Mouse (Mus musculus) heart, embryonic 13.5 days (tissue): Measurements from ENCODE around the gene Ddx31. TPM values are rescaled to one million over a fixed set of nuclear protein-coding genes. Genes with fewer than 3 reads are reported as not detected.

Source experiments
- ATAC-seq: fragments of 200-750 bp; cut with Nextera tagmentation; 2 replicates; pipeline ENCODE4 v1.8.0; 2017; ENCODE audit warnings: moderate TSS enrichment; ENCODE audit not compliant: insufficient number of reproducible peaks, low FRiP score, low TSS enrichment; ENCODE audit errors: extremely low read depth
- H3K27ac ChIP-seq: fragments of 300-500 bp; sonication (generic); replicated peaks from 2 replicates; pipeline ENCODE4 v1.5.1; 2015; ENCODE audit warnings: moderate library complexity, mild to moderate bottlenecking, inconsistent platforms
- H3K27me3 ChIP-seq: fragments of 300-500 bp; sonication (generic); replicated peaks from 2 replicates; pipeline ENCODE4 v1.6.1; 2015; ENCODE audit warnings: mild to moderate bottlenecking, inconsistent platforms
- H3K36me3 ChIP-seq: fragments of 300-500 bp; sonication (generic); 2 replicates; pipeline ENCODE4 v1.6.1; 2015; ENCODE audit warnings: mild to moderate bottlenecking, inconsistent platforms
- H3K4me1 ChIP-seq: fragments of 300-500 bp; sonication (generic); 2 replicates; pipeline ENCODE4 v1.6.1; 2015; ENCODE audit warnings: inconsistent platforms
- H3K4me2 ChIP-seq: fragments of 300-500 bp; sonication (generic); 2 replicates; pipeline ENCODE4 v1.6.1; 2015; ENCODE audit warnings: inconsistent platforms, mild to moderate bottlenecking, moderate library complexity
- H3K4me3 ChIP-seq: fragments of 300-500 bp; sonication (generic); 2 replicates; pipeline ENCODE4 v1.5.1; 2015; ENCODE audit warnings: moderate library complexity, mild to moderate bottlenecking, inconsistent platforms
- H3K9ac ChIP-seq: fragments of 300-500 bp; sonication (generic); 2 replicates; pipeline ENCODE4 v1.6.1; 2015; ENCODE audit warnings: inconsistent platforms, mild to moderate bottlenecking, moderate library complexity
- H3K9me3 ChIP-seq: fragments of 300-500 bp; sonication (generic); 2 replicates; pipeline ENCODE4 v1.6.1; 2016; ENCODE audit warnings: inconsistent platforms
- WGBS: fragments of 180-500 bp; shearing (Covaris S2); methylation state at CpG from one replicate; pipeline ENCODE4 v1.1.7; 2015; ENCODE audit warnings: mixed read lengths; 5-methylcytosine and 5-hydroxymethylcytosine counted together
- polyA plus RNA-seq: library from polyadenylated mRNA; unstranded; fragments of >200 nt; fragmentation: Nextera tagmentation; extraction: Ambion mirVana; gene quantifications from 2 replicates; pipeline ENCODE4 v1.2.1, GENCODE M21; 2015

The Ddx31 gene
- polyA plus RNA-seq, result 7.7 and 7.8 TPM in 2 replicates

DNA sequence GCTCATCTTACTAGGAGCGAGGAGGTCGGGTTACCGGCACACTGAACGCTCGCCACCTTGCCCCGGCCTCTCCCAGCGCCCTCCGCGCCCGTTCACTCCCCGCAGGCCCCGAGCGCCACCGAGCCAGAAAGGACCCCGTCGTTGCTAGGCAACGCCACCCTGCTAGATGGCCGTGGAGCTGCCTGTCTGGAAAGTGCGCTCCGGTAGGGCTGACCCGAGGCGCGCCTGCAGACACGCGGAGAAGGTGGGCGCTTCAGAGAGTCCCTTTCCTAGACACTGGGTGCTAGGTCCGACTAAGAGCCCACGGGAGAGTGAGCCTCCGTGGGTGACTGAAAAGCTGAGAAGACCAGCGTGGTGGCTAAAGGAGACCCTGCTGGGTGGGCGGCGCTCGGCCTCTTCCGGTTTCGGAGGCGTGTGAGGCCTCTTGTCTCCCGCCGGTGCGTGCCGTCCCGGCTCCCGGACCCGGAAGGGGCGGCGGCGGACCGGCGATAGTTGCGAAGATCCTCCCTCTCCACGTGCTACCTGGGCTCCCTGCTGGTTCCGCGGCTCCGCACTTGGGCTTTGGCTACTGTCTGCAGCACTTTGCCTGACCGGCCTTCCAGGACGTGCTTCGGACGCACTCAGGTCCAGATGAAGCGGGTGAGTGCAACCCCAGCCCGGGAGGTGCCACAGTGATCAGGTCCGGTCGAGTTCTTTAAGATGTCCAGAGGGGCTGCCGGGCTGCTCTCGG lies at the start of gene Ddx31, which contains the start of gene Gtf3c4:
Gene Ddx31, plus strand, starts transcription at position 185 of the 730 bp plus-strand sequence.
Gene Gtf3c4, minus strand, starts transcription at position 139 of the 730 bp plus-strand sequence.
- Histone ChIP-seq H3K36me3 (peaks cover 9% of the 10 kb centered on the region), H3K4me3 (peak within 1 kb of the TSS; percentile 91), H3K4me1 (peaks cover 58% of the 10 kb centered on the region), H3K27ac (peak within 1 kb of the TSS; percentile 85), H3K9ac (peak within 1 kb of the TSS; percentile 98), H3K4me2 (peak within 1 kb of the TSS; percentile 97), H3K9me3 (no peaks in the 10 kb centered on the region), H3K27me3 (no peaks in the 10 kb centered on the region)
- under 1% methylated on average over 63 of the region's 63 CpGs for WGBS
- ATAC-seq, result peak; percentile 85

- no peak for ATAC-seq
- H3K4me1 ChIP-seq, result peaks cover 26% of the 10 kb centered on the region
- 21% methylated on average over 5 of the region's 6 CpGs for WGBS
- H3K27ac ChIP-seq, result peak overlapping the region; percentile 67
- peak overlapping the region; percentile 40; the same call in 1 of the 2 replicates for H3K9ac ChIP-seq
- no peaks in the 10 kb centered on the region for H3K9me3 ChIP-seq
- H3K27me3 ChIP-seq, result 0 out of 2 replicates have a peak, but pooled peaks cover 3% of the 10 kb centered on the region
- peak overlapping the region; percentile 47 for H3K4me2 ChIP-seq
- no peaks in the 10 kb centered on the region for H3K36me3 ChIP-seq
- peak overlapping the region; percentile 8; the same call in 1 of the 2 replicates for H3K4me3 ChIP-seq
Observed at GRCm38 (mm10) chr2:28792931-28793610, 47.1 kb upstream of the Ddx31 start.

- whole genome bisulfite sequencing, result 67% methylated on average over 5 of the region's 5 CpGs
Observed at GRCm38 (mm10) chr2:28794623-28795022, 45.6 kb upstream of the Ddx31 start.

GRCm38 (mm10) chr2:28796298-28796697 lies 43.9 kb upstream of the Ddx31 start:
- ATAC-seq, result no peak
- Histone ChIP-seq H3K4me3 (no peak overlapping the region), H3K9ac (no peak overlapping the region), H3K4me2 (no peak overlapping the region), H3K27ac (no peak overlapping the region), H3K4me1 (peaks cover 21% of the 10 kb centered on the region), H3K36me3 (no peaks in the 10 kb centered on the region), H3K9me3 (no peaks in the 10 kb centered on the region), H3K27me3 (0 out of 2 replicates have a peak, but pooled peaks cover 3% of the 10 kb centered on the region)
- 55% methylated on average over 8 of the region's 8 CpGs for WGBS

More at GRCm38 (mm10) chr2:28794623-28795022, 45.6 kb upstream of the Ddx31 start:
- H3K27ac ChIP-seq, result no peak overlapping the region
- no peak overlapping the region for H3K4me3 ChIP-seq
- no peak overlapping the region for H3K4me2 ChIP-seq
- no peak for ATAC-seq
- H3K27me3 ChIP-seq, result 0 out of 2 replicates have a peak, but pooled peaks cover 3% of the 10 kb centered on the region
- no peaks in the 10 kb centered on the region for H3K36me3 ChIP-seq
- H3K9ac ChIP-seq, result no peak overlapping the region
- no peaks in the 10 kb centered on the region for H3K9me3 ChIP-seq
- peaks cover 26% of the 10 kb centered on the region for H3K4me1 ChIP-seq

- Histone ChIP-seq H3K4me3 (no peak overlapping the region), H3K36me3 (no peaks in the 10 kb centered on the region), H3K4me1 (peaks cover 22% of the 10 kb centered on the region), H3K4me2 (no peak overlapping the region), H3K27ac (peak overlapping the region; percentile 50; the same call in 1 of the 2 replicates), H3K9me3 (no peaks in the 10 kb centered on the region), H3K27me3 (0 out of 2 replicates have a peak, but pooled peaks cover 3% of the 10 kb centered on the region), H3K9ac (no peak overlapping the region)
- 55% methylated on average over 18 of the region's 18 CpGs for WGBS
- no peak for ATAC-seq
Observed at GRCm38 (mm10) chr2:28797490-28798106, 42.6 kb upstream of the Ddx31 start.

DNA sequence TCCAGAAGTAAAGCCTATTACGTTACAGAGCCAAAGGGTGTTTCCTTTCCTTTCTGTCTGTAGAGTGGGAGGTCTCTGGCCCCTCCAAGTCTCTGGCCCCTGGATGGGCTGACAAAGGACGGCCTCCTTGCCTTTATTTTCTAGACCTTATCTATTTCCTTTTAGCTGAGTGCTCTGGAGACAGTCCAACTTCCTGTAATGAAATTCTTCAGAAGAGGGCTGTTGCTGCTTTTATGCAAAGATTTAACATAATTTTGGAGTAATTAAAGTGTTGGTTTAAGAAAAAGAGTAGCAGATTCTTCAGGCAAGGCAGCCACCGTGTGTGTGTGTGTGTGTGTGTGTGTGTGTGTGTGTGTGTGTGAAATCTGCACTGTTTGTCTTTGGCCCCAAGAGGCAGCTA lies 41.8 kb upstream of the Ddx31 start:
- 36% methylated on average over 3 of the region's 3 CpGs for WGBS
- no peaks in the 10 kb centered on the region for H3K9me3 ChIP-seq
- ATAC-seq, result no peak
- H3K4me3 ChIP-seq, result no peak overlapping the region
- H3K36me3 ChIP-seq, result no peaks in the 10 kb centered on the region
- no peak overlapping the region for H3K9ac ChIP-seq
- peaks cover 21% of the 10 kb centered on the region for H3K4me1 ChIP-seq
- H3K27ac ChIP-seq, result peak overlapping the region; percentile 62
- 0 out of 2 replicates have a peak, but pooled peaks cover 3% of the 10 kb centered on the region for H3K27me3 ChIP-seq
- H3K4me2 ChIP-seq, result no peak overlapping the region

DNA sequence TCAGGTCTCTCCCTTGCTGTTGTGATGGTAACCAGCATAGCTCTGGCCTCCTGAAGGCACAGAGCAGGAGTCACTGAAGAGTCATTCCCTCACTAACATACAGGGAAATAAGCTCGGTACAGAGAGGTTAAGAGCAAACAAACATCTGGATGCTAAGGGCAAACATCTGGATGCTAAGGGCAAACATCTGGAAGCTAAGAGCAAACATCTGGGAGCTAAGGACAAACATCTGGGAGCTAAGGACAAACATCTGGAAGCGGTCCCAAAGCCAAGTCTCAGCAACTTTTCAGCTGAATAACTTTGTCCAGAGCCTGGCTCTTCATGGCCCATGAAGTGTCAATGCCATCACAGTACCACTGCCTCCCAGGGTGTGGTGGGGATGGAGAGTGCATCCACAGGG lies 40.6 kb upstream of the Ddx31 start:
- no peaks in the 10 kb centered on the region for H3K36me3 ChIP-seq
- peaks cover 21% of the 10 kb centered on the region for H3K4me1 ChIP-seq
- H3K4me2 ChIP-seq, result no peak overlapping the region
- no peak for ATAC-seq
- no peak overlapping the region for H3K9ac ChIP-seq
- H3K27ac ChIP-seq, result no peak overlapping the region
- WGBS, result 68% methylated on average over 2 of the region's 2 CpGs
- no peak overlapping the region for H3K4me3 ChIP-seq
- no peaks in the 10 kb centered on the region for H3K9me3 ChIP-seq
- H3K27me3 ChIP-seq, result 0 out of 2 replicates have a peak, but pooled peaks cover 3% of the 10 kb centered on the region

GRCm38 (mm10) chr2:28803406-28803805 lies 36.8 kb upstream of the Ddx31 start:
- Histone ChIP-seq H3K9me3 (no peaks in the 10 kb centered on the region), H3K36me3 (no peaks in the 10 kb centered on the region), H3K4me3 (no peak overlapping the region), H3K4me1 (peaks cover 11% of the 10 kb centered on the region), H3K27ac (no peak overlapping the region), H3K9ac (no peak overlapping the region), H3K4me2 (no peak overlapping the region), H3K27me3 (no peaks in the 10 kb centered on the region)
- WGBS, result 67% methylated on average over 7 of the region's 7 CpGs
- ATAC-seq, result no peak

DNA sequence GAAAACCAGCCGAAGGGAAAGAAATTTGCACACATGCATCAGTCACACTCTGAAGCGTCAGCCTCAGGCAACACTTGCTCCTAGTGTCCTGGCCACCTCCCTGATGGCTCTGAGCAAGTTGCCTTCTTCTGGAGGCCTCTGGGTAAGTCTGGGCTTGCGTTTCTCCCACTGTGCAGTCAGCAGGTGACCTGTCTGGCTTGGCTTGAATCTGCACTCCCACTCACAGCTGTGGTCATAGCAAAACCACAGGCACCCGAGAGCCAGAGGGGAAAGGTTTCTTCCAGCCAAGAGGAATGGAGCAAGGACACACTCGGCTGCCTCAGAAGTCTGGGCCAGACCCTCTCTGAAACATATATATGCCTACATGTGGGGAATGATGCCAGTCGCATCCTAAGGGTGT lies 31.4 kb upstream of the Ddx31 start:
- WGBS, result 68% methylated on average over 6 of the region's 6 CpGs
- H3K4me3 ChIP-seq, result no peak overlapping the region

DNA sequence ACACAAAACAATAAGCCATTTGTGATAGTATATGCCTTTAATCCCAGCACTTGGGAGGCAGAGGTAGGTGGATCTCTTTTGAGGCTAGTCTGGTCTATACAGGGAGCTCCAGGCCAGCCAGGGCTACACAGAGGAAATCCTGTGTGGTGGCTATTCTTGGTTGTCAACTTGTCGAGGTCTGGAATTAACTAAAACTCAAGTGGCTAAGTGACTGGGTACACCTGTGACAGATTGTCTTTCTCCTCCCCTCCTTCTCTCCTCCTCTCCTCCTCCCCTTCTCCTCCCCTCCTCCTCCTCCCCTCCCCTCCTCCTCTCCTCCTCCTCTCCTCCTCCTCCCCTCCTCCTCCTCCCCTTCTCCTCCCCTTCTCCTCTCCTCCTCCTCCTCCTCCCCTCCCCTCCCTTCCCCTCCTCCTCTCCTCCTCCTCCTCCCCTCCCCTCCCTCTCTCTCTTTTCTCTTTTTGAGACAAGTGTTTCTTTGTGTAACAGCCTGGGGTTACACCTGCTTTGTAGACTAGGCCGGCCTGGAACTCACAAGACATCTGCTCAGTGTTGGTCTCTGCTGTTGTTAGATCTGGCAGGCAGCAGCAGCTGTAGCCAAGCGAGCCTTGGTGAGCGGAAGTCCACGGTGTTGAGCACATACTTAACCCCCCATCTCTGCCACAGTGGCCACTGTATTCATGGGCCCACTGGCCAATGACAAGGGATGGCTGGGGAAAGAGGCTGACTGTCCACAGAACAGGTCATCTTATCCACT lies 29.8 kb upstream of the Ddx31 start:
- no peak overlapping the region for H3K9ac ChIP-seq
- 46% methylated on average over 5 of the region's 5 CpGs for WGBS

More for the DNA sequence above, 31.4 kb upstream of the Ddx31 start:
- Histone ChIP-seq H3K4me1 (no peaks in the 10 kb centered on the region), H3K36me3 (no peaks in the 10 kb centered on the region), H3K27ac (no peak overlapping the region), H3K9ac (no peak overlapping the region), H3K4me2 (no peak overlapping the region), H3K9me3 (no peaks in the 10 kb centered on the region), H3K27me3 (no peaks in the 10 kb centered on the region)
- ATAC-seq, result no peak

More for the DNA sequence above, 29.8 kb upstream of the Ddx31 start:
- no peaks in the 10 kb centered on the region for H3K4me1 ChIP-seq
- H3K9me3 ChIP-seq, result no peaks in the 10 kb centered on the region
- H3K4me2 ChIP-seq, result no peak overlapping the region
- no peak for ATAC-seq
- no peaks in the 10 kb centered on the region for H3K36me3 ChIP-seq
- no peak overlapping the region for H3K4me3 ChIP-seq
- no peak overlapping the region for H3K27ac ChIP-seq
- H3K27me3 ChIP-seq, result no peaks in the 10 kb centered on the region
